Mouse (Mus musculus): ENCODE results near the gene Gm14403. TPM values are rescaled to one million over a fixed set of nuclear protein-coding genes. Genes with fewer than 3 reads are reported as not detected.
"Not testable (repeated sequence)": the region's sequence is repeated elsewhere in the genome, so short reads cannot be mapped to it uniquely, and the experiment has no call there.

Gm14403 gene
- polyA plus RNA-seq, 1 experiment from 2014 or later, result 7.8 TPM

- H3K27me3 ChIP-seq (ENCODE audit: control insufficient read depth, insufficient read depth, low read length); H3K4me3 ChIP-seq (replicated peaks; ENCODE audit: low read length); H3K9me3 ChIP-seq (replicated peaks; ENCODE audit: control insufficient read depth, low read length); H3K27ac ChIP-seq (ENCODE audit: low read length); H3K4me2 ChIP-seq (ENCODE audit: low read depth, low read length); H3K4me1 ChIP-seq (ENCODE audit: control insufficient read depth, insufficient read depth, low read length); ATAC-seq (ENCODE audit: insufficient read depth, low FRiP score); H3K9ac ChIP-seq (ENCODE audit: low read length); H3K36me3 ChIP-seq (ENCODE audit: control insufficient read depth, insufficient read depth, low read length): not testable (repeated sequence)
- WGBS, result 82% methylated on average over 3 of the region's 3 CpGs
Measured at GRCm38 (mm10) chr2:177511972-177512371, 14.0 kb downstream of the Gm14403 start.

DNA sequence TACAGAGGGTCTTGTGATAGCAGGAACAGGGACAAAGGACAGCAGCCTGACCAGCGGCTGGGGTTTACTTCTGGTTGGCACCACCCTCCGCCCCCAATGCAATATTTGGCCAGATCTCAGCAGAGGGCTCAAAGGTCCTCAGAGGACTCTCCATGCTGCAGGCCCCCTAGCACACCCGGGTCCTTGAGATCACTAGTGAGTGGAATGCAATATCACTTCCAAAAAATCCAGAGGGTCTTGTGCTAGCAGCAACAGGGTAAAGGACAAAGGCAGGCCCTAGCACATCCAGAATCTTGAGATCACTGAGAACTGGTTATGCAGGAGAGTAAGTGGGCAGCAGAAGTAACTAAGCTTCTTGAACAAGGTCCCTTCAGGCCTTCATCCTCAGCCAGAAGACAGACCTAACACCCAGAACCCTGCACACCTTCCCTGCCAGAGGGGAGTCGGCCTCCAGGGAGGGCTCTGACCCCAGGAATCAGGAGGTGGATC, 16.0 kb downstream of the Gm14403 start:
- ATAC-seq (ENCODE audit: insufficient read depth, low FRiP score); H3K9me3 ChIP-seq (replicated peaks; ENCODE audit: control insufficient read depth, low read length): not testable (repeated sequence)
- WGBS, result 84% methylated on average over 4 of the region's 4 CpGs

GRCm38 (mm10) chr2:177517746-177518145, 19.7 kb downstream of the Gm14403 start:
- H3K36me3 ChIP-seq (ENCODE audit: control insufficient read depth, insufficient read depth, low read length); H3K27me3 ChIP-seq (ENCODE audit: control insufficient read depth, insufficient read depth, low read length); H3K9me3 ChIP-seq (replicated peaks; ENCODE audit: control insufficient read depth, low read length); H3K9ac ChIP-seq (ENCODE audit: low read length); H3K4me2 ChIP-seq (ENCODE audit: low read depth, low read length); ATAC-seq (ENCODE audit: insufficient read depth, low FRiP score); H3K4me1 ChIP-seq (ENCODE audit: control insufficient read depth, insufficient read depth, low read length); H3K4me3 ChIP-seq (replicated peaks; ENCODE audit: low read length); H3K27ac ChIP-seq (ENCODE audit: low read length): not testable (repeated sequence)
- 80% methylated on average over 9 of the region's 9 CpGs for WGBS

More for the DNA sequence above, 16.0 kb downstream of the Gm14403 start:
- not testable (repeated sequence) for H3K27me3 ChIP-seq (ENCODE audit: control insufficient read depth, insufficient read depth, low read length); H3K4me1 ChIP-seq (ENCODE audit: control insufficient read depth, insufficient read depth, low read length); H3K9ac ChIP-seq (ENCODE audit: low read length); H3K4me2 ChIP-seq (ENCODE audit: low read depth, low read length); H3K4me3 ChIP-seq (replicated peaks; ENCODE audit: low read length); H3K36me3 ChIP-seq (ENCODE audit: control insufficient read depth, insufficient read depth, low read length); H3K27ac ChIP-seq (ENCODE audit: low read length)

- ATAC-seq (ENCODE audit: insufficient read depth, low FRiP score); H3K9me3 ChIP-seq (replicated peaks; ENCODE audit: control insufficient read depth, low read length): not testable (repeated sequence)
- WGBS, result 87% methylated on average over 7 of the region's 7 CpGs
Measured at GRCm38 (mm10) chr2:177518354-177518753, 20.3 kb downstream of the Gm14403 start.

DNA sequence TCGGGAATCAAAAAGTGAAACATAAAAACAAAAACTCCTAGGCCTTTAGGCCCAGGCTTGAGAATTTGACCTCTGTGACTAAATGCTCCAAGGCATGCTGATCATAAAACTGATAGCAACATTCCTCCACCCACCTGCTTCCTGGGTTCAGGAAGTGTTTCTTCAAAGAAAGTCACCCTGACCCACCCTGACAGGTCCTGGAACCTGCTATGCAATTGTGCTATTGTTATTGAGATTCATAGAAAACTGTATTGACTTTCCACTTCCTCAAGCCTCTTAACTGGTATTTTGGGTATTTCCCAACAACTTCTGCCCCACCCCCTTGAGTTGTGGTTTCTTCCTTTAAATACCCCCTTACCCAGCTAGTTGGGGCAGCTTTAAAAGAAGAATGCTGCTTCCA, 20.9 kb downstream of the Gm14403 start:
- not testable (repeated sequence) for H3K27ac ChIP-seq (ENCODE audit: low read length); H3K9me3 ChIP-seq (replicated peaks; ENCODE audit: control insufficient read depth, low read length); H3K4me3 ChIP-seq (replicated peaks; ENCODE audit: low read length); H3K9ac ChIP-seq (ENCODE audit: low read length); H3K4me1 ChIP-seq (ENCODE audit: control insufficient read depth, insufficient read depth, low read length); H3K36me3 ChIP-seq (ENCODE audit: control insufficient read depth, insufficient read depth, low read length); H3K4me2 ChIP-seq (ENCODE audit: low read depth, low read length); H3K27me3 ChIP-seq (ENCODE audit: control insufficient read depth, insufficient read depth, low read length); ATAC-seq (ENCODE audit: insufficient read depth, low FRiP score)
- 80% methylated on average over 1 of the region's 1 CpGs for WGBS

More at GRCm38 (mm10) chr2:177518354-177518753, 20.3 kb downstream of the Gm14403 start:
- H3K4me2 ChIP-seq (ENCODE audit: low read depth, low read length); H3K4me1 ChIP-seq (ENCODE audit: control insufficient read depth, insufficient read depth, low read length); H3K9ac ChIP-seq (ENCODE audit: low read length); H3K4me3 ChIP-seq (replicated peaks; ENCODE audit: low read length); H3K27me3 ChIP-seq (ENCODE audit: control insufficient read depth, insufficient read depth, low read length); H3K36me3 ChIP-seq (ENCODE audit: control insufficient read depth, insufficient read depth, low read length); H3K27ac ChIP-seq (ENCODE audit: low read length): not testable (repeated sequence)

- Histone ChIP-seq H3K27ac (ENCODE audit: low read length) (no peak overlapping the region), H3K9me3 (replicated peaks; ENCODE audit: control insufficient read depth, low read length) (peaks cover 4% of the 10 kb centered on the region; the same call in 1 of the 2 replicates), H3K36me3 (ENCODE audit: control insufficient read depth, insufficient read depth, low read length) (no peaks in the 10 kb centered on the region), H3K9ac (ENCODE audit: low read length) (no peak overlapping the region), H3K4me2 (ENCODE audit: low read depth, low read length) (no peak overlapping the region), H3K4me1 (ENCODE audit: control insufficient read depth, insufficient read depth, low read length) (no peaks in the 10 kb centered on the region), H3K27me3 (ENCODE audit: control insufficient read depth, insufficient read depth, low read length) (no peaks in the 10 kb centered on the region), H3K4me3 (replicated peaks; ENCODE audit: low read length) (no peak overlapping the region)
- ATAC-seq (ENCODE audit: insufficient read depth, low FRiP score), result no peak
- 76% methylated on average over 8 of the region's 8 CpGs for WGBS
Measured at GRCm38 (mm10) chr2:177520035-177520434, 22.0 kb downstream of the Gm14403 start.

DNA sequence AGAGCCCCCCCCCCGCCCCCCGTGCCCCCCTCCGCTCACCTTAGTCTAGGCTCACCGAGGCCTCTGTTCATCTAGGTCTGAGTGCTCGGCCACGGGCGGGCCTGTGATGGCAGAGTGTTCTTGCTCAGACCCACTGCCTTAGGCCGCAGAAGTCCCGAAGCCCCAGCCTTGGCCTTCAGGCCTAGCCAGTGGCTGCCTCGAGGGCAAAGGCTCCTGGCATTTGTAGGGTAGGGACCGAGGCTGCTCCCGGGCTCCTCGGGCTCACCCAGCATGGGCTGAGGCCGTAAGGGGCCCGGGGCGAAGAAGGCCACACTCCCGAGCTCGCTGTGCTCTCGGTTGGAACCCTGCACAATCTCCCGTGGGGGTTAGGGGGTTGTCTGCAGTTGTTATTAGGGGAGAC, 25.0 kb downstream of the Gm14403 start:
- 93% methylated on average over 20 of the region's 20 CpGs for WGBS
- H3K4me2 ChIP-seq (ENCODE audit: low read depth, low read length), result no peak overlapping the region
- no peaks in the 10 kb centered on the region; the same call in 1 of the 2 replicates for H3K9me3 ChIP-seq (replicated peaks; ENCODE audit: control insufficient read depth, low read length)
- H3K27me3 ChIP-seq (ENCODE audit: control insufficient read depth, insufficient read depth, low read length), result no peaks in the 10 kb centered on the region
- H3K4me3 ChIP-seq (replicated peaks; ENCODE audit: low read length), result no peak overlapping the region
- no peaks in the 10 kb centered on the region for H3K4me1 ChIP-seq (ENCODE audit: control insufficient read depth, insufficient read depth, low read length)
- no peak for ATAC-seq (ENCODE audit: insufficient read depth, low FRiP score)
- no peak overlapping the region for H3K27ac ChIP-seq (ENCODE audit: low read length)
- H3K36me3 ChIP-seq (ENCODE audit: control insufficient read depth, insufficient read depth, low read length), result no peaks in the 10 kb centered on the region
- no peak overlapping the region for H3K9ac ChIP-seq (ENCODE audit: low read length)

- H3K9me3 ChIP-seq (replicated peaks; ENCODE audit: control insufficient read depth, low read length); H3K9ac ChIP-seq (ENCODE audit: low read length); H3K4me2 ChIP-seq (ENCODE audit: low read depth, low read length); H3K36me3 ChIP-seq (ENCODE audit: control insufficient read depth, insufficient read depth, low read length); H3K27ac ChIP-seq (ENCODE audit: low read length); H3K27me3 ChIP-seq (ENCODE audit: control insufficient read depth, insufficient read depth, low read length); H3K4me3 ChIP-seq (replicated peaks; ENCODE audit: low read length); H3K4me1 ChIP-seq (ENCODE audit: control insufficient read depth, insufficient read depth, low read length); ATAC-seq (ENCODE audit: insufficient read depth, low FRiP score): not testable (repeated sequence)
- 91% methylated on average over 6 of the region's 6 CpGs for WGBS
Measured at GRCm38 (mm10) chr2:177523674-177524073, 25.7 kb downstream of the Gm14403 start.

- H3K36me3 ChIP-seq (ENCODE audit: control insufficient read depth, insufficient read depth, low read length); H3K4me3 ChIP-seq (replicated peaks; ENCODE audit: low read length); ATAC-seq (ENCODE audit: insufficient read depth, low FRiP score); H3K9me3 ChIP-seq (replicated peaks; ENCODE audit: control insufficient read depth, low read length); H3K27ac ChIP-seq (ENCODE audit: low read length); H3K4me2 ChIP-seq (ENCODE audit: low read depth, low read length); H3K9ac ChIP-seq (ENCODE audit: low read length); H3K4me1 ChIP-seq (ENCODE audit: control insufficient read depth, insufficient read depth, low read length); H3K27me3 ChIP-seq (ENCODE audit: control insufficient read depth, insufficient read depth, low read length): not testable (repeated sequence)
- WGBS, result 92% methylated on average over 16 of the region's 16 CpGs
Measured at GRCm38 (mm10) chr2:177524171-177524570, 26.2 kb downstream of the Gm14403 start.

DNA sequence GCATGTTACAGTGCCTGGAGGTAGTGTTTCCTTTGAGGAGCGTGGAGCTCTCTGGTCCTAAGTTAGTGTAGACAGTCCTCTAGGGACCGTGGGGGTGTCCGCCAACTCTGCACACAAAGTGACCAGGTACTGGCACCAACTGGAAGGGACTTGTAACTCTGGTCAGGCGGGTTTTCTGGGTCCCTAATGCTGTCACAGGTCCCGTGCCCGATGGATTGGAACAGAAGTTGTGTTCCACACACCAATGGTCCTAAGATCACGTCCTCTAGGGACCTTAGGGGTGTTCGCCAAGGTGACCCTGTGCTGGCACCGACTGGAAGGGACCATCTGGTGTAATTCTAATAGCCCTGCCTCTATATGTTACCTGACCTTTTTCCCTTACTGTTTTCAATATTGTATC, 37.9 kb downstream of the Gm14403 start:
- ATAC-seq (ENCODE audit: insufficient read depth, low FRiP score), result no peak
- 76% methylated on average over 9 of the region's 9 CpGs for WGBS
- Histone ChIP-seq H3K27ac (ENCODE audit: low read length) (no peak overlapping the region), H3K9ac (ENCODE audit: low read length) (no peak overlapping the region), H3K36me3 (ENCODE audit: control insufficient read depth, insufficient read depth, low read length) (no peaks in the 10 kb centered on the region), H3K4me1 (ENCODE audit: control insufficient read depth, insufficient read depth, low read length) (no peaks in the 10 kb centered on the region), H3K27me3 (ENCODE audit: control insufficient read depth, insufficient read depth, low read length) (no peaks in the 10 kb centered on the region), H3K9me3 (replicated peaks; ENCODE audit: control insufficient read depth, low read length) (no peaks in the 10 kb centered on the region), H3K4me3 (replicated peaks; ENCODE audit: low read length) (no peak overlapping the region), H3K4me2 (ENCODE audit: low read depth, low read length) (no peak overlapping the region)
